Mouse (Mus musculus): ENCODE measurements around the gene F12.

DNA sequence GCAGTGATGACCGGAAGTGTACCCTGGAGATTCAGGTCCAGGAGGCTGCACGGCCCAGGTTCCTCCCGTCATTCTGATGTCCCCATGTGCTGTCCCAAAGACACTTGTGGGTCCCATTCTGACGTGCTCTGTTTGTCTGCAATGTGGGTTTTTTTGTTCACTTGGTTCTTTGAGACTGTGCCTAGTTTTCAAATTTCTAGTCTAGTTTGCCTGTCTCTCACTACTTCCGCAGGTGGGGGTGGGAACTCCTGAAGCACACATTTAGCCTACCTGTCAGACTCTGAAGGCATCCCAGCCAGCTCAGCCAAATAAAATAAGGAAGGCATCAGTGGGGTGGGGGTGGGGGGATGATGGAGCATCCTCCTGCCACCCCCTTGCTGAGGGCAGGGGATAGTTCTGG is 21.5 kb upstream of the F12 start:
- TF ChIP-seq POLR2A (IDR thresholded peaks at IDR 0.05; ENCODE audit: borderline replicate concordance, low read depth, low read length) (no peak), CTCF (IDR thresholded peaks at IDR 0.05; ENCODE audit: low read depth, low read length) (no peak)
